Mouse (Mus musculus) cerebellum, adult 2 months (tissue): Measurements from ENCODE around the gene a.

Source experiments
- CTCF ChIP-seq: fragments of 200-500 bp; IDR thresholded peaks from 2 replicates; pipeline ENCODE4 v1.5.1; 2011; ENCODE audit warnings: low read depth, mild to moderate bottlenecking, control low read depth, low read length, moderate library complexity, borderline replicate concordance; ENCODE audit not compliant: insufficient read depth
- POLR2A ChIP-seq: fragments of 200-500 bp; IDR thresholded peaks from 2 replicates; pipeline ENCODE4 v1.6.1; 2011; ENCODE audit warnings: low read length, control low read depth, borderline replicate concordance; ENCODE audit not compliant: insufficient read depth

DNA sequence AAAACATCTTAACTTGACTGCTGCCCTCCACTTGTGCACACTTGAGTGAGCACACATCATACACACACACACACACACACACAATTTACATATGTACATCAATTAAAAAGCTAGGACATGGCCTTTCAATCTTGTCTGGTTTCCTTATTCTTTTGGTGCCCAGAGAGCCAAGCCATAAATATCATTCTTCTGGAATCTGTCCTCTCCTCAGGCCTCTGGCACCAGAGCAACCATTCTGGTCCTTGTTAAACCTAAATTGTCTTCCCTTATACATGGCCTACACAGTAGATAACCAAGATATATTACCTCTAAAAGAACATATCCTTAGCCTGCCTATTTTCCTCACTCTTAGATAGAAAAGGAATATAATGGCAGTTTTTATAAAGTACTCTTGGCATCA, 56.9 kb downstream of the a start:
- no peak for TF ChIP-seq POLR2A
- no peak for TF ChIP-seq CTCF
